Mouse (Mus musculus) G1E-ER4 (cell line): ENCODE measurements around the gene Mob3b. TPM values are rescaled to one million over a fixed set of nuclear protein-coding genes. Genes with fewer than 3 reads are reported as not detected.

Experiments used
- GATA1 ChIP-seq: IDR thresholded peaks from one replicate; pipeline ENCODE4 v1.8.0; 2012; ENCODE audit warnings: low read length, inconsistent platforms
- polyA plus RNA-seq: library from polyadenylated mRNA; stranded (reverse); fragments of >175 nt; gene quantifications from 2 replicates; pipeline ENCODE4 v1.2.3, GENCODE M21; 2012

Gene Mob3b
- polyA plus RNA-seq: not detected in 2 replicates

DNA sequence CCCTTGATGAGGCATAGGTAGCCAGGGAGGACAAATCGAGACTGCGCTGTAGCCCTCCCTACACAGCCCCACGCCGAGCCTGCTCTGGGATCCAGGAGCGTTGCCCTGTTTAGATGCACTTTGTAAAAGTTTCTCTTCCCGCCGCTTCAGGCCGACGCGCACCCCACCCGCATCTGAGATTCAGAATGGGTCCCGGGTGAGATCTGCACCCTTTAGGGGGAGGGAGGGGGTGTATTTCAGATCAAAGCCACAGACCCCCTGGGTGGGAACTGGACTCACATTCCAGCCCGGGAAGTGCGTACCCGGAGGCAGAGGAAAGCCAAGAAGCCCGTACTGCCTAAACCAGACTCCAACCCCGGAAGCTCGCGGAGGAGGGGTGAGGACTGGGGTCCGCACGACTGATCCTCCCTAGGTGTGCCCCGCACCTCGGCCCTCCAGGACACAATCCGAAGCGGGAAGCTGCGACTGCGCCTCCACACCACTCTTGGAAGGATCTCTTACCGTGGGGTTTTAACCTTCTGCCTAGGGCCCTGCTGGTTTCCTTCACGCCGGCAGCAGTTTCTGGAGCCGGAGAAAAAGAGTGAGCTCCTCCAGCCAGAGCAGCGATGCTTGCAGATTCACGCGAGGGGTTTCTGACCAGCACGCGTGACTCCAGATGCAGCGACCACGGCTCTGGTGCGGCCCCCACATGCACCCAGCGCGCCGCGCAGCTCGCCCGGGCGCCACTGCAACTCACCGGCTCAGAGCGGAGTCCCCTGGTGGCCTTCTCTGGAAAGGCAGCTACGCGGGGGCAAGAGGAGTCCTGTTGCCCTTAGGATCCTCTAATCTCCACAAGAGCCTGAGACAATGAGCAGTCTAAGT is at the start of gene Mob3b:
Gene Mob3b (minus strand): TSS at position 734 of the 861 bp plus-strand sequence.
- no peak for TF ChIP-seq GATA1

DNA sequence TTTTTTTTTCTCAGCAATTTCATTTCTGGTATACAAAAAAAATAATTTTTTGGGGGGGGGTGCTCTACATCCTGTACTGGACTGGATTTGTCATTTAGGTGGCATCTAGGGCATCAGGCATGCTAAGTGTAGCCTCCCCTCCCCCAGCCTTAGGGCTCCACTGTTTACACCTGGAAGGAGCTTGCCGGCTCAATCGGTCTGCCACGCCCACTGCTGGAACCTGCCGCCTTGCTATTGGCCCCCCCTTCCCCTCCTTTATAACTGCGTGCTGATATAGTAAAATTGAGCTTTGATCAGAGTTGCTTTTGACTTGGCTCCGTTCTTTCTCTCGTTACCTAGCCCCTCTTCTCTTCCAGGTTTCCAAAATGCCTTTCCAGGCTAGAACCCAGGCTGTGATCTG is 47.4 kb upstream of the Mob3b start:
- no peak for TF ChIP-seq GATA1

DNA sequence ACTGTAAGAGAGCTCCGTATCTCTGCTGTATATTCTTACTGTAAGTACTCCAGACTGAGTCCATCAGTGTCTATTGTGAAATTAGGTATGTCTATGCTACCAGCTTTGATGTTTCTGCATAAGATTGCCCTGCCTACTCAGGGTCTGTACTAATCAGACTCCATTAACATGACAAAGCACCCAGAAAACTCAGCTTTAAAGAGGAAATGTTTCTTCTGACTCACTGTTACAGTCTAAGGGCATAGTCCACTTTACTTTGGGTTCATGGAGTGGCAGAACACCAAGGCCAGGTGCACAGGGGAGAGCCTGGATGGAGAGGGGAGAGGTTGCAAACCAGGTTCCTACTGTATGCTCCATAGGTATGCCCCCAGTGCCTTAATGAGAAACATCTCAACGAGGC is 46.4 kb upstream of the Mob3b start:
- TF ChIP-seq GATA1: no peak

DNA sequence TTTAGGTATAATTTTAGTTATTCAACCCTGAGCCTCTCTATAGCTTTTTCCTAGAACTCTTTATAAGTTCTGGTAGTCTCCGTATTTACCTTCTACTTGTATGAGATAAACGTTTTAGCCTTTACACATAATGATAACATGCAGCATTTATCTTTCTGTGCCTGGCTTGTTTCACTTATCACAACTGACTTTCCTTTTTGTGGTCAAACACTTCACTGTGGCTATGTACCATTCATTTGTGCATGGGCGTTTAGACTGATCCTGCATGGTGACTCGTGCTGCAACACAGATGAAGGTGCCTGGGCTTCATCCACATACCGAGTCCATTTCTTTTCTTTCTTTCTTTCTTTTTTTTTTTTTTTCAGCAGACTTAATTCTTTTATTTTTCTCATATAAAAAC is 44.4 kb upstream of the Mob3b start:
- TF ChIP-seq GATA1: peak; percentile 51

DNA sequence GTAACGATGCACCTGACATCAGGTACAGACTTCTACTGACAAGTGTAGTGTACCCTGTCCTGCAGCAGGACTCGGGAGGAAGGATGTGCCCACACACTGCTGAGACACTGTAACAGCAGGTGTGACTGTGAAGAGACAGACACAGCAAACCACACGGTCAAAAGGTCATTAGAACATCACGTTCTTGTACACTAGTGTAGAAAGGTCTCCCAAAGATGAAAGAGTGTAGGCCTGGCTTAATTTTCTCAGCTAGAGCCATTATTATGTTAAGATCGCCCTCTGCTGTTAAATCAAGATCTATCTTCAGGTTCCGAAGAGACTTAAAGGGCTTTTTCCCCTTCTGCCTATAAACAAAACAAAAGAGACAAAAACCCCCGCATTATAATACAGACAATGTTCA is 35.4 kb upstream of the Mob3b start:
- TF ChIP-seq GATA1: no peak

DNA sequence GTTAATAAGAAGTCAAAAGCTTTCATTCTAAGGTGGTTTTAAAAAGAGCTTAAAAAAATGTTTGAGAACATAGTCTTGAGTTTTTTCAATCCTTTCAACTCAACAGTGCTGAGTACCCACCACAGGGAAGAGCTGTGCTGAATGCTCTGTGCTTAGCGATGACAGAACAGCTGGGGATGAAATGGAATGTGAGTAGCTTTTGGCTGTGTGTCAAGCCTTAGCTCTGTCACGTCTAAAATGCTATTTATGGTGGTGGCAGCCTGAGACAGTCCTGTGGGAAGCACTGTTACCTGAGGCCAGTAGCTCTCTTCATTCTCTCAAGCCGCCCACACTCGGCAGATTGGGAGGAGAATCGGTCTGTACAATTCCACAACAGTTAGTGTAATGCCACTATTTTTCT is 32.5 kb upstream of the Mob3b start:
- no peak for TF ChIP-seq GATA1

DNA sequence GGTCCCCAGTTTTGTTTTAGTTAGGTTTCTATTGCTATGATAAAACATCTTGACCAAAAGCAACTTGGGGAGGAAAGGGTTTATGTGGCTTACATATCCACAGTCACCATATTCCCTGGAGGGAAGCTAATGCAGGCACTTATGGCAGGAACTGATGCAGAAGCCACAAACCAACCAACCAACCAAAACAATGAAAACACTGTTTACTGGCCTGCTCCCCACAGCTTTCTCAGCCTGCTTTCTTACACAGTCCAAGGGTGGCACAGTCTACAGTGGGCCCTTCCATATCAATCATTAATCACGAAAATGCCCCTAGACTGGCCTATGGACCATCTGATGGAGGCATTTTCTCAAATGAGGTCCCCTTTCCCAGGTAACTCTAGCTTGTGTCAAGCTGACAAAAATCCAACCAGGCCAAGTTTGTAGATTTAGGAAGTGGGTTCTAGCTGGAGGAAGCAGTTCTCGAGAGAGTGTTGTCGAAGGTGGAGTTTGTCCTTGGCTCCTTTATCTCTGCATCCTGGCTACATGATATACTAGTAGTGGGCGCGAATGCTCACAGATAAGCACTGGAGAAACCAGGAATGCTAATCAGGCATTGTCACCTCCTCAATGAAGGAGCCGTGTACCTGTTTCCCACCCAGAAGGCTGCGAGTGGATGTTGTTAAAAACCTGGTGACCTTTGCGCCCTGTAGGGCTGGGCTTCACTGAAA is 30.5 kb upstream of the Mob3b start:
- peak; percentile 8 for TF ChIP-seq GATA1

DNA sequence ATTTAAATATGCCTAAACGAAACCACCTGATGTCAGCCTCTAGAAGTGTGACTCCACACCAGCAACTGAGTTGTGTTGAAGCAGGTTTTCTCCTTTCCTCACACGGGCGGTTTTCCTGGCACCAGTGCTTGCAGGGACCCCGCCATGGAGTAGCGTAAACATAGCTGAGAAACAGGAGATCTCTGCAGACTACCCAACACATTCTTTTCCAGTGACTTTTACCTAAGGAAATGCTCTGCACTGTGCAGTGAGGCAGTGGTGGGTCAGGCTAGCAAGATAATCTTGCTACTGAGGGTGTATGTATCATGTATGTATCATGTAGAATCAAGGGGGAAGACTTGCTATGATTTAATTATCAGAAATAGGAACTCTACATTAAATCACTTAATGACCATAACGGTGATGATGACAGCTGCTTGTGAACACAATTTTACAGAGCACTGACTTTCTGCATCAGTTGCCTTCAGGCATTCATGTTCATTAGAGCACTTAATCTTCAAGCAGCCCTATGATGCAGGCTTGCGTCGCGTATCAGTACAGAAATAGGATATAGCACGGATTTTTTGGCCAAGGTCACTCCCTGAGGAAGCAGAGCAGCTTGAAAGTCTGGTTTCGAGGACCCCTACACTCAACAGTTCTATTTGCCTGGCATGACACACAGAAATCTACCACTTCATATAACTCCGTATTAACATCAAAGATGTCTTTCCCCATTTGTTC is 20.8 kb upstream of the Mob3b start:
- no peak for TF ChIP-seq GATA1

DNA sequence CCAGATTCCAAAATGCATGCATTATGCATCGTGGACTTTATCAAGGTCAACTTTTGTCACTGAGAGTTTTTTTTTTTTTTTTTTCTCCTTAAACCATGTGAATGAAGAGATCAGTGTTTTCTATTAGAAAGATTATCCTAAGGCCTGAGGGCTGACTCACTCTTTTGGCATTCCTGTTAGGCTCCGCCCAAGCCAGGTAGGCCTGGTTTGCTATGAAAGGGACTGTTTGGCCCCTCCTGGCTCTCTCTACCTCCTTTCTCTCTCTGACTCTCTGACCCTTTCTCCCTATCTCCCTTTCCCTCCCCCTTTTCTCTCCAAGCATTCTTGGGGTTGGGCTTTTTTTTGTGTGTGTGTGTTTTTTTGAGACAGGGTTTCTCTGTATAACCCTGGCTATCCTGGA is 18.3 kb upstream of the Mob3b start:
- TF ChIP-seq GATA1: no peak

DNA sequence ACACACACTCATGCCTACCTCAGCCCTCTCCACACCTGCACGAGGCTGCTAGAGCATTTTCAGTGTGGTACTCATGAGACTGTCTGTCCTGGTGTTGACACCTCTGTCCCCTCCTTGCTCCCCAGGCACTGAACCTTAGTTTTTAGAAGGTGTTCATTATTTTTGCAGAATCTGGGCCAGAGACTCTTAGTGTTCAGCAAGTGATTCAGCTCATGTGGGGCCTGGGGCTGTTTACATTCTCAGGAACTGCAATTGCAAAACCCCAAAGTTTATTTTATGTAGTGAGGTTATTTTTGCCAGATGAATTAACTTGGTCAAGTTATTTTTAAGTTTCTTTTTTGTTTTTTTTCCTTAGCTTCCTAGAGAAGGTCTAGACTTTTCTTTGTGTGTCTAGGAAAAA is 16.3 kb upstream of the Mob3b start:
- TF ChIP-seq GATA1: no peak

DNA sequence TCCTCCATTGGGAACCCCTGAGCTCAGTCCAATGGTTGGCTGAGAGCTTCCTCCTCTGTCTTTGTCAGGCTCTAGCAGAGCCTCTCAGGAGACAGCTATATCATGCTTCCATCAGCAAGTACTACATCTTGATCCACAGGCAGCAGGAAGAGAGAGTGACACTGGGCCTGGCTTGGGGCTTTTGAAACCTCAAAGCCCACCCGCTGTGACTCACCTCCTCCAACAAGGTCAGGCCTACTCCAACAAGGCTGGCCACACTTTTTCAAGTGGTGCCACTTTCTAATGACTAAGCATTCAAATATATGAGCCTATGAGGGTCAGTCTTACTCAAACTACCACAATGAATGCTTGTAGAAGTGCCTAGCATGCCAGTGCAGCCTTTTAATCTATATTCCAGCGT is 15.2 kb upstream of the Mob3b start:
- no peak for TF ChIP-seq GATA1

DNA sequence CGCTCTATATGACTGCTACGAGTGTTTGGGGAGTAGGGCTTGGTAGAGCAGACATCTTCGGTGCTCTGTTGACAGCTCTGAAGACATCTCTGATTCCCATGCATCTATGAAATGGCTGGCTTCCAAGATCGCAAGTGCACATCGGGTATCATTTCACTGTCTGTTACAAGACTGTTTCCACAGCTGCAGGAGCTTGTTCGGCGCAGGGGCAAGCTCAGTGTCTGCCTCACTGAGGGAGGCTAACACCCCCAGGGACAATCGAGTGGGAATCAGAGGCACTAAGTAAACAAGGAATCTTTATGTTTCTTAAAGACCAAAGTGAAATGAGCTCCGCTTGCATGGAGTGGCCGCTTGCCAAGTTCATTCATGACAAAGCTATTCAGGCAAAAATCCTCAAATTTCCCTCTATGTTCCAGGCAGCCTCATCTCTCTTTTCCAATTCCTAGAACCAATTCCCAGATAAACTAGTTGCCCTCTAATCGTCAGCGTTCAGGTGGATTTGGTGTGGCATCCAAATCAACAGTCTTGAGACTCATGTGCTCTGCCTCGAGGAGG is 12.4 kb upstream of the Mob3b start:
- no peak for TF ChIP-seq GATA1

DNA sequence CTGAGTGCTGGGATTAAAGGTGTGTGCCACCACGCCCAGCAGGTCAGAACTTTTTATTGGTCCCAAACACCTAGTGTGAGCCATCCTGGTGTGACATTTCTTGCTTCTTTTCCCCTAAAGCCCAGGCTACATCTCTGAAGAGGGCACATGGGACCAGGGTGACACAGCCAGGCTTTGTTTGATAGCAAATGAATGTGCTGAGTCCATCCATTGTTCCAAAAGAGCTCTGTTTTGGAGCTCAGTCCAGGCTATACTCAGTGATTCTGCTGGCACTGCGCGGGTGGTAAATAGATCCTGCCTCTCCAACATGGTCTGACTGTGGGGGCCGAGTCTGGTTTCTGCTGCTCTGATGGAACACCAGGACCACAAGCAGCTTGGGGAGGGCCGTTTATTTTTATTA is 10.6 kb upstream of the Mob3b start:
- no peak for TF ChIP-seq GATA1

DNA sequence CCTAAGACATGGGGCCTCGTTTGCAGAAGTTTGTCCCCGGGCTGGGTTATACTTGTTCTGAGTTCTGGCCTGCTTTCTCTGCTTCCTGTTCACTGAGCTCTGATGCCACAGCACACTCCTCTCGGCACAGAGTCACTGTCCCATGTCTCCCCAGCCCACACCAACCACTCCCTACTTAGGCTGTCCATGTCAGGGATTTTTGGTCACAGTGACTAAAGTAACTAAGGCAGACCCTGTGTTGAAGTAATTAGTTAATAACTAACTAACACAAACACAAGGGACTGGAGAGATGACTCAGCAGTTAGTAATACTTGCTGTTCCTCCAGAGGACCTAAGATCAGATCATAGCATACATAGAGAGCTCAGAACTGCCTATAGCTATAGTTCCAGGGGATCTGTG is 8.7 kb upstream of the Mob3b start:
- no peak for TF ChIP-seq GATA1

DNA sequence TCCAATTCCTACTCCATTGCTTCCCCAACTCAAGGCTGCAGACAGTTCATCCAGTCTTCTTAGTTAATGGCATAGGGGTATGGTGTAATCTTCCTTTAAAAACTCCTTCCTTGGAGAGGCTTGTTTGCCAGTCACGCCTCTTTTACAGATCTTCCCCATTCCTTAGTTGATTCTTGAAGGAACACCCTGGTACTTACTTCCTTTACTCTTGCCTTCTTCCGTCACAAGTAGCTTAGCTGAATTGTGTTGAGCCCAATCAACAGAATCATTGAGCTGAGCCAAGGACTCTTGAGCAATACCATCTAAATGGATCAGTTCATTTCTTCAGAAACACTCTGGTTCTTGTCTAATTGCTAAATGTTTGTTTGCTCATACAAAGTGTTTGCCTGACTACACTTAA is 8.0 kb upstream of the Mob3b start:
- no peak for TF ChIP-seq GATA1

DNA sequence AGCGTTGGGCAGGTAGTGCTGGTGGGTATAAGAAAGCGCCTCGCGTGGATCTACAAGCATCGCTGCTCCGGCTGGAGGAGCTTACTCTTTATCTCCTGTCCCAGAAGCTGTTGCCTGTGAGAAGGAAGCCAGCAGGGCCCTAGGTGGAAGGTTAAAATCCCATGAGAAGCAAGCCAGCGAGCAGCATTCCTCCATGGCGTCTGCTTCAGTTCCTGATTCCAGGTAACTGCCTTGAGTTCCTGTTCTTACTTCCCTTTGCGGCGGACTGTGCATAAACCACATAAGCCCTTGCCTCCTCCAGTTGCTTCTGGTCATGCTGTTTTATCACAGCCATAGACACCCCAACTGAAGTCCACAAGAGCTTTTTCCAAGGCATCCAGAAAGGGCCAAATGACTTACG is 531 bp upstream of the Mob3b start:
- no peak for TF ChIP-seq GATA1
